Mouse (Mus musculus) macrophage (primary cell): ENCODE results near the gene Trappc3. TPM values are rescaled to one million over a fixed set of nuclear protein-coding genes. Genes with fewer than 3 reads are reported as not detected.

Experiments
- H3K27ac ChIP-seq: fragments of 350-480 bp; formaldehyde crosslinking; 2 replicates; pipeline ENCODE4 v1.9.0; 2021
- H3K36me3 ChIP-seq: fragments of 350-480 bp; formaldehyde crosslinking; 2 replicates; pipeline ENCODE4 v1.9.0; 2021; ENCODE audit errors: inconsistent target
- H3K4me3 ChIP-seq: fragments of 350-480 bp; formaldehyde crosslinking; 2 replicates; pipeline ENCODE4 v1.9.0; 2021; ENCODE audit errors: inconsistent target
- H3K79me2 ChIP-seq: fragments of 350-480 bp; formaldehyde crosslinking; 2 replicates; pipeline ENCODE4 v1.9.0; 2021; ENCODE audit errors: inconsistent target
- WGBS: methylation state at CpG from one replicate; pipeline ENCODE4 v1.1.7; 2026; ENCODE audit warnings: inconsistent platforms; ENCODE audit not compliant: missing documents; 5-methylcytosine and 5-hydroxymethylcytosine counted together
- polyA plus RNA-seq: library from polyadenylated mRNA; stranded (reverse); fragments of 250-400 nt; gene quantifications from 3 replicates; pipeline ENCODE4 v1.2.4, GENCODE M21; 2018; ENCODE audit warnings: inconsistent platforms

The Trappc3 gene
- polyA plus RNA-seq, 1 experiment from 2014 or later = 95.6 TPM

GRCm38 (mm10) chr4:126256131-126256791, 5.9 kb upstream of the Trappc3 start, which contains the start of gene Map7d1:
Gene Map7d1, minus strand, starts transcription at chr4:126256343.
- peak within 1 kb of the TSS; percentile 75 for H3K4me3 ChIP-seq
- peak within 1 kb of the TSS; percentile 99 for H3K27ac ChIP-seq
- H3K79me2 ChIP-seq = peaks cover 59% of the 10 kb centered on the region
- WGBS = 0% methylated on average over 43 of the region's 59 CpGs
- H3K36me3 ChIP-seq = no peaks in the 10 kb centered on the region

GRCm38 (mm10) chr4:126256967-126257881, 4.9 kb upstream of the Trappc3 start:
- WGBS = 25% methylated on average over 26 of the region's 26 CpGs
- Histone ChIP-seq H3K4me3 (peak overlapping the region; percentile 75), H3K36me3 (no peaks in the 10 kb centered on the region), H3K27ac (peak overlapping the region; percentile 99), H3K79me2 (peaks cover 50% of the 10 kb centered on the region)

GRCm38 (mm10) chr4:126259063-126259462, 3.1 kb upstream of the Trappc3 start:
- H3K79me2 ChIP-seq = peaks cover 50% of the 10 kb centered on the region
- H3K4me3 ChIP-seq = no peak overlapping the region
- 25% methylated on average over 3 of the region's 3 CpGs for WGBS
- peak overlapping the region; percentile 99 for H3K27ac ChIP-seq
- H3K36me3 ChIP-seq = no peaks in the 10 kb centered on the region

DNA sequence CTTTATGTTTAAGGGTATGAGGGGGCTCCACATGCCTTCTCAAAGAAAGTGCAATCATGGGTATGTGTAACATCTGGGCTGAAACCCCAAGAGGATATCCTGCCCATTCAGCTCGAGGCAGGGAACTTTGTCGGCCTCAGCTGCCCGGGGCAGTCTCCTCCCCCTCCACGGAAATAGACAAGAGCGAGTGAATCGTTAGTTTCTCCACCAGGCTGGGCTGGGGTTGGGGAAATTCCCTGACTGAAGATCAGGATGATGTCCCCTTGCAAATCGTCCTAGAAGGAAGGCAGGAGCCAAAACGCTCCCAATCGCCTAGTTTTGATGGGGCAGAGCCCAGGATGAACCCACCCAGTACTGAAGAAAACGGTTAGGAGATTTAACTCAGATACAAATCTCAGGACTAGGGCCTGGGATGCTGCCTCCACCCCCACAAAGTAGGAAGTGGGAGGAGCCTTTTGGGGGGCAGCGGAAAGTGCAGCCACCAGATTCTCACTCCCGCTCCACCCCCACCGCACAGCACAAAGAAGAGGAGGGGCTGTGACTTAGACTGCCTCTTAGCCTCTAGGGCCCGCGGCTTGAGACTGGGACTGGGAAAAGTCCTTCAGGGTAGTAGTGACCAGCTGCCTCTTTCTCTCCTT, 2.5 kb upstream of the Trappc3 start:
- 2% methylated on average over 15 of the region's 15 CpGs for WGBS
- peak overlapping the region; percentile 99 for H3K27ac ChIP-seq
- no peaks in the 10 kb centered on the region for H3K36me3 ChIP-seq
- no peak overlapping the region; the same call in 1 of the 2 replicates for H3K4me3 ChIP-seq
- peaks cover 50% of the 10 kb centered on the region for H3K79me2 ChIP-seq

GRCm38 (mm10) chr4:126260520-126261201, 1.5 kb upstream of the Trappc3 start:
- Histone ChIP-seq H3K79me2 (peaks cover 50% of the 10 kb centered on the region), H3K36me3 (no peaks in the 10 kb centered on the region), H3K4me3 (peak overlapping the region; percentile 10; the same call in 1 of the 2 replicates), H3K27ac (peak overlapping the region; percentile 99)
- WGBS = 4% methylated on average over 10 of the region's 10 CpGs

DNA sequence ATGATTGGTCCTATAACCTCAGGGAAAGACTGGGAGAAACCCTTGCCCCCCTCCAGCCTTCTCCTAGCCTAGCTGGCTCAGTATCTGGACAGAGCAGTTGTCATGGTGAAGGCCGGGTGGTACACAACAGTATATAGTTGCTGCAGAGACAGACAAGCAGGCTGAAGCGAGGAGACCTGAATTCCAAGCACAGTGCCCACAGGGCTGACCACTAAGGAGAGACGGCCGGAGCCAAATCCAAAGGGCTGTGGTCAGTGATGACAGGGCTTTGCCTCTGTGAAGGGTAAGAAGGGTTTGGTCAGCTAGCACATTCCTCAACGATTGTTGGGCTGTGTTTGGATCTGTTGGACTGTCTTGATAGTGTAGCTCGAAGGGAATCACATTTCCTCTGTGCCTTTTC, 859 bp upstream of the Trappc3 start:
- WGBS = 65% methylated on average over 6 of the region's 6 CpGs
- no peak overlapping the region for H3K4me3 ChIP-seq
- H3K36me3 ChIP-seq = no peaks in the 10 kb centered on the region
- peak overlapping the region; percentile 99 for H3K27ac ChIP-seq
- H3K79me2 ChIP-seq = peaks cover 54% of the 10 kb centered on the region

GRCm38 (mm10) chr4:126261675-126262074, 450 bp upstream of the Trappc3 start:
- peaks cover 56% of the 10 kb centered on the region for H3K79me2 ChIP-seq
- no peak overlapping the region for H3K4me3 ChIP-seq
- H3K27ac ChIP-seq = peak overlapping the region; percentile 99
- H3K36me3 ChIP-seq = no peaks in the 10 kb centered on the region
- 43% methylated on average over 7 of the region's 7 CpGs for WGBS

DNA sequence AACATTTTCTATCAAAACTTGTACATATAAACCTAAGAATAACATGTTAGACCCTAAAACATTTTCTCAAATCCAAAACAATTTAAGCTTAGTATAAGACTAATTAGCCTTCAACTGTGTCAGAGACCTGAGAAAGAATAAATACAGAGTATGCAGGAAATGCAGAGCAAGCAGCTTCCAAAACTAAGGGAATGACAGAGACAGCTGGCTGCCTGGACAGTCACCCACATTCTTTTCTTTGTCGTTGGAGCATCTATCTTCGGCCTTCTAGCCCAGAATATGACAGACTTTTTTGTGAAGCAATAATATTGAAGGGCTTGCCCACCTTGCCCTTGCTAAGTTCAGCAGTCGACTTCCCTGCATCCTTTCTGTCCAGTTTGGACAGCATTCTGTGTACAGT, 7.2 kb downstream of the Trappc3 start:
- Histone ChIP-seq H3K4me3 (no peak overlapping the region), H3K36me3 (peaks cover 27% of the 10 kb centered on the region), H3K27ac (no peak overlapping the region), H3K79me2 (peaks cover 67% of the 10 kb centered on the region)
- 88% methylated on average over 3 of the region's 3 CpGs for WGBS

- WGBS = 94% methylated on average over 13 of the region's 13 CpGs
- no peak overlapping the region for H3K4me3 ChIP-seq
- H3K36me3 ChIP-seq = peaks cover 39% of the 10 kb centered on the region
- H3K27ac ChIP-seq = no peak overlapping the region
- H3K79me2 ChIP-seq = peaks cover 23% of the 10 kb centered on the region; the same call in 1 of the 2 replicates
Observed at GRCm38 (mm10) chr4:126273753-126274152, 11.6 kb downstream of the Trappc3 start.

- no peak overlapping the region for H3K27ac ChIP-seq
- H3K4me3 ChIP-seq = no peak overlapping the region
- peaks cover 39% of the 10 kb centered on the region for H3K36me3 ChIP-seq
- WGBS = 100% methylated on average over 4 of the region's 4 CpGs
- H3K79me2 ChIP-seq = peaks cover 10% of the 10 kb centered on the region; the same call in 1 of the 2 replicates
Observed at GRCm38 (mm10) chr4:126275081-126275480, 13.0 kb downstream of the Trappc3 start.

GRCm38 (mm10) chr4:126275681-126276131, 13.6 kb downstream of the Trappc3 start:
- H3K79me2 ChIP-seq = peaks cover 3% of the 10 kb centered on the region; the same call in 1 of the 2 replicates
- no peak overlapping the region for H3K4me3 ChIP-seq
- WGBS = 96% methylated on average over 13 of the region's 13 CpGs
- no peak overlapping the region for H3K27ac ChIP-seq
- H3K36me3 ChIP-seq = peaks cover 39% of the 10 kb centered on the region

DNA sequence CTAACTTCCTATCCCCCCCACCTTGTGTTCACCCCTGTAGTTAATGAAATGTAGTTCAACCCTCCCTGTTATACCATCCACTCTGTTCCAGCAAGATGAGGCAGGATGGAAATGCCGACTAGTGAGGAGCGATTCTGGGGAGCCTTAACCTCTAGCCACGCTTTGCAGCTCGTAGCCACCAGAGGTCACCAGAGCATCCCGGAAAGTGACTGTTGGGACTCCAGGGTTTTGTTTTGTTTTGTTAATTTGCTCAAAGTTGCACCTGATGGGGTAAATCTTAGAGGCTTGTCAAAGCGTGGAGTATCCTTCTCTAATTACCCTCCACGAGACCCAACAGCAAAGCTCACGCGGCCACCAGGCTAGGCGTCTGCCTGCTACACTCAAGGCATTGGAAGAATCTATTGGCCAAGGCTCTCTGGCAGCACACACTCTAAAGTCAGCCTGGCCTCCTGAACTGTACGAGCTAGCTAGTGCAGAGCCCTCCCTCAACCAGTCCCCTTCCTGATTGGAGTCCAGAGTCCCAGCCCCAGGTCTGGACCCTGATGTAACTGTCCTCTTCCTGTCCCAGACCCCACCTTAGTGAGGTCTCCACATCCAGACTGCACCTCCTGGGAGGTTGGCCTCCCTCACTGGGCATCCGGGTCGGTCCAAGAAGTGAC, 15.9 kb downstream of the Trappc3 start:
- 25% methylated on average over 13 of the region's 13 CpGs for whole genome bisulfite sequencing
- Histone ChIP-seq H3K79me2 (no peaks in the 10 kb centered on the region), H3K36me3 (peaks cover 24% of the 10 kb centered on the region), H3K27ac (no peak overlapping the region), H3K4me3 (no peak overlapping the region)

GRCm38 (mm10) chr4:126278565-126278915, 16.4 kb downstream of the Trappc3 start:
- H3K4me3 ChIP-seq = no peak overlapping the region
- WGBS = 83% methylated on average over 9 of the region's 9 CpGs
- no peak overlapping the region for H3K27ac ChIP-seq

DNA sequence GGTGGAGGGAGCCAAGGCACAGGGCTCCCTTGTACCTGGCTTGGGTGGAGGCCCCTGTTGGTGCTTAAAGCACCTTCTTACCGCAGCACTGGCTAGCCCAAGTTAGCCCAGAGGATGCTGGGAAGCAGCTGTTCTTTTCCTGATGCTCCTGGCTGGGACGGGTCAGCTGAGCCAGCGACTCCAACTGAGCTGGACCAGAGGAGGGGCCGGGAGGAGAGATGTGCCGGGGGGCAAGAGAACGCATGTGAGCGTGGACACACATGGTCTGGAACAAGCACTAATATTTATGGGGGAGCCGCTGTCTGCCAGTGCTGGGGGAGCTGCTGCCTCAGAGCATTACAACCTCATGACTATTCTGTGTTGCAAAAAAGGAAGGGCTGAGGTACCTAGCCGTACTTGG, 16.8 kb downstream of the Trappc3 start:
- H3K79me2 ChIP-seq = no peaks in the 10 kb centered on the region
- WGBS = 95% methylated on average over 9 of the region's 9 CpGs
- no peak overlapping the region for H3K27ac ChIP-seq
- H3K36me3 ChIP-seq = peaks cover 15% of the 10 kb centered on the region
- no peak overlapping the region for H3K4me3 ChIP-seq

More at GRCm38 (mm10) chr4:126278565-126278915, 16.4 kb downstream of the Trappc3 start:
- H3K36me3 ChIP-seq = peaks cover 19% of the 10 kb centered on the region
- no peaks in the 10 kb centered on the region for H3K79me2 ChIP-seq
